8 mouse cellular contexts compared by ENCODE assay signal in genomic region chr12:35642473-35642872, GRCm38 (mm10).
"Had no signal": no experiment of that assay in that cellular context is flagged by ENCODE, and none has a peak within 500 bp of the region (broad histone marks: within the 10 kb centered on the region; RNA-seq: fewer than 3 reads in every experiment).

No protein-coding gene starts in this region.

- DNase-seq: lung, adult 18-20 months; lung, embryonic 14.5 days; lung, postnatal 10 days; lung, postnatal 36 days; right cerebral cortex, postnatal 14 days; thymus, adult 2 months; thymus, postnatal 25 days; thymus, postnatal 4 days had no signal
